Mouse (Mus musculus) stomach, embryonic 15.5 days (tissue): ENCODE data around the gene Adgrl3. TPM values are rescaled to one million over a fixed set of nuclear protein-coding genes. Genes with fewer than 3 reads are reported as not detected.

ENCODE experiments used
- ATAC-seq: fragments of 200-750 bp; cut with Nextera tagmentation; 2 replicates; pipeline ENCODE4 v1.8.0; 2017; ENCODE audit warnings: low read depth, moderate number of reproducible peaks, moderate TSS enrichment; ENCODE audit not compliant: insufficient read depth, low FRiP score
- H3K27ac ChIP-seq: fragments of 300-500 bp; sonication (generic); 2 replicates; pipeline ENCODE4 v1.5.1; 2015; ENCODE audit warnings: mild to moderate bottlenecking, inconsistent platforms
- H3K27me3 ChIP-seq: fragments of 300-500 bp; sonication (generic); replicated peaks from 2 replicates; pipeline ENCODE4 v1.6.1; 2015; ENCODE audit warnings: inconsistent platforms
- H3K36me3 ChIP-seq: fragments of 300-500 bp; sonication (generic); 2 replicates; pipeline ENCODE4 v1.6.1; 2015; ENCODE audit warnings: inconsistent platforms
- H3K4me1 ChIP-seq: fragments of 300-500 bp; sonication (generic); 2 replicates; pipeline ENCODE4 v1.6.1; 2015; ENCODE audit warnings: inconsistent platforms
- H3K4me2 ChIP-seq: fragments of 300-500 bp; sonication (generic); 2 replicates; pipeline ENCODE4 v1.6.1; 2015; ENCODE audit warnings: mild to moderate bottlenecking, inconsistent platforms
- H3K4me3 ChIP-seq: fragments of 300-500 bp; sonication (generic); replicated peaks from 2 replicates; pipeline ENCODE4 v1.5.1; 2015; ENCODE audit warnings: inconsistent platforms
- H3K9ac ChIP-seq: fragments of 300-500 bp; sonication (generic); 2 replicates; pipeline ENCODE4 v1.6.1; 2015; ENCODE audit warnings: inconsistent platforms
- H3K9me3 ChIP-seq: fragments of 300-500 bp; sonication (generic); 2 replicates; pipeline ENCODE4 v1.6.1; 2016; ENCODE audit warnings: inconsistent platforms
- WGBS: fragments of 180-500 bp; shearing (Covaris S2); methylation state at CpG from one replicate; pipeline ENCODE4 v1.1.7; 2015; 5-methylcytosine and 5-hydroxymethylcytosine counted together
- polyA plus RNA-seq: library from polyadenylated mRNA; unstranded; fragments of >200 nt; fragmentation: Nextera tagmentation; extraction: Ambion mirVana; gene quantifications from 2 replicates; pipeline ENCODE4 v1.2.1, GENCODE M21; 2015

Adgrl3 gene
- polyA plus RNA-seq, 1 experiment from 2014 or later: 17.5 TPM

- H3K9me3 ChIP-seq: no peaks in the 10 kb centered on the region
- no peak overlapping the region for H3K4me2 ChIP-seq
- WGBS: 81% methylated on average over 5 of the region's 5 CpGs
Measured at GRCm38 (mm10) chr5:81645557-81645956, 625.6 kb downstream of the Adgrl3 start.

GRCm38 (mm10) chr5:81653941-81654340, 634.0 kb downstream of the Adgrl3 start:
- Histone ChIP-seq H3K27ac (no peak overlapping the region), H3K9ac (no peak overlapping the region), H3K9me3 (no peaks in the 10 kb centered on the region), H3K4me3 (no peak overlapping the region), H3K27me3 (no peaks in the 10 kb centered on the region), H3K36me3 (no peaks in the 10 kb centered on the region), H3K4me2 (no peak overlapping the region), H3K4me1 (no peaks in the 10 kb centered on the region)
- no peak for ATAC-seq
- 67% methylated on average over 2 of the region's 2 CpGs for WGBS

More at GRCm38 (mm10) chr5:81645557-81645956, 625.6 kb downstream of the Adgrl3 start:
- Histone ChIP-seq H3K27me3 (no peaks in the 10 kb centered on the region), H3K9ac (no peak overlapping the region), H3K36me3 (no peaks in the 10 kb centered on the region), H3K4me3 (no peak overlapping the region), H3K27ac (no peak overlapping the region), H3K4me1 (no peaks in the 10 kb centered on the region)
- ATAC-seq: no peak

- WGBS: 57% methylated on average over 6 of the region's 6 CpGs
Measured at GRCm38 (mm10) chr5:81661611-81662390, 641.9 kb downstream of the Adgrl3 start.

GRCm38 (mm10) chr5:81671025-81671424, 651.1 kb downstream of the Adgrl3 start:
- Histone ChIP-seq H3K9me3 (no peaks in the 10 kb centered on the region), H3K4me1 (no peaks in the 10 kb centered on the region), H3K27me3 (no peaks in the 10 kb centered on the region), H3K27ac (no peak overlapping the region), H3K9ac (no peak overlapping the region), H3K4me2 (no peak overlapping the region), H3K4me3 (no peak overlapping the region), H3K36me3 (no peaks in the 10 kb centered on the region)
- 56% methylated on average over 4 of the region's 4 CpGs for WGBS
- ATAC-seq: no peak

More at GRCm38 (mm10) chr5:81661611-81662390, 641.9 kb downstream of the Adgrl3 start:
- Histone ChIP-seq H3K4me2 (no peak overlapping the region), H3K4me1 (no peaks in the 10 kb centered on the region), H3K27ac (no peak overlapping the region), H3K4me3 (no peak overlapping the region), H3K36me3 (no peaks in the 10 kb centered on the region), H3K27me3 (no peaks in the 10 kb centered on the region), H3K9ac (no peak overlapping the region), H3K9me3 (no peaks in the 10 kb centered on the region)
- no peak for ATAC-seq

DNA sequence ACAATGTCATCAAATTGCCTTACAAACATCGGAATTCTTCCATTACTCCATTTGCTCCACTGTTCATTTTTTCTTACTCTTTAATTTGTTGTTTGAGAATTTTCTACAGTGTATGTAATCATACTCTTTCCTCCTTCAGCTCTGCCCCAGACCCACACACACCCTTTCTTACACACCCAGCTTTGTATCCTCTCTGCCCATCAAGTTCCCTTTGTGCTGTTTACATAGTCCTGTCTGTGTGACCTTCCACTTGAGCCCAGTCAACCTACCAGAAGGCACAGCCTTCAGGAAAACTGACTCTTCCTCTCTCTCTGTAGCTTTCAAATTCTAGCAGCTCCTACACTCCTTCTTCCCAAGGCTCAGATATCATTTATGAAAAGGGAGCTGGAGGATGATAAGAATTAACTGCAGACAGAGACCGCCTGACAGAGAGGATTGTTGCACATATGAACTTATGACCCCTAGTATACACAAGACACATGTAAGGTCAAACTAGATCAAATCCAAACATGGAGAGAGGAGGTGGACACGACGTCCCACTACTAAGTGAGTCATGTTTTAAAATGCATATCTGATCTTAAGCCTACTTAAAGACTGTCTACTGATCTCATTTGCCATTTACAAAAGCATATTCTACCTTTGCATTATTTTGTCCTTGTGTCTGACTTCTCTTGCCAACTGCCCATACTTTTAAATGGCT, 654.5 kb downstream of the Adgrl3 start:
- peak; percentile 53 for ATAC-seq
- H3K4me1 ChIP-seq: no peaks in the 10 kb centered on the region
- no peak overlapping the region for H3K4me2 ChIP-seq
- no peaks in the 10 kb centered on the region for H3K36me3 ChIP-seq
- H3K9me3 ChIP-seq: no peaks in the 10 kb centered on the region
- H3K27me3 ChIP-seq: no peaks in the 10 kb centered on the region
- no peak overlapping the region for H3K9ac ChIP-seq
- no peak overlapping the region for H3K27ac ChIP-seq
- 55% methylated on average over 4 of the region's 4 CpGs for WGBS
- H3K4me3 ChIP-seq: no peak overlapping the region

- ATAC-seq: peak; percentile 77; the same call in 1 of the 2 replicates
- 66% methylated on average over 1 of the region's 1 CpGs for WGBS
Measured at GRCm38 (mm10) chr5:81674975-81675371, 655.0 kb downstream of the Adgrl3 start.

DNA sequence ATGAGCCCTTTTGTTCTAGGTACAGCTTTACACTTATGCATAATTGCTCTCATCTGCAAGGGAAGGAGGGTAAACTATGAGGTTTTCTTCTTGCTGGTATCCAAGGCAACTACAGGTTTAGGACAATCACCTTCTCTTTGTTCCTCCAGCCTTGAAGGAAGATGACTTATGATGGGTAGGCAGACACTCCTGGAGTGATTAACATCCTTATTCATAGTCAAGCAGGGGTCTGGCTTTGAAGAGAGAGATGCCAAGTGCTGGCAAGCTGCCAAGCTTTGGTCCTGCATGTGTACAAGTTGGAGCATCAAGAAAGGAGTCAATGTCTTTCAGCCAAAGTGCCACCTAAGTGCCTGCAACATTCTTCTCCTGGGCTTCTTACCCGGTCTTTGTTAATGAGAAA, 657.0 kb downstream of the Adgrl3 start:
- Histone ChIP-seq H3K9me3 (no peaks in the 10 kb centered on the region), H3K27ac (no peak overlapping the region), H3K4me3 (no peak overlapping the region), H3K27me3 (no peaks in the 10 kb centered on the region), H3K4me1 (no peaks in the 10 kb centered on the region), H3K4me2 (no peak overlapping the region), H3K36me3 (no peaks in the 10 kb centered on the region), H3K9ac (no peak overlapping the region)
- no peak for ATAC-seq
- WGBS: 96% methylated on average over 1 of the region's 1 CpGs

More at GRCm38 (mm10) chr5:81674975-81675371, 655.0 kb downstream of the Adgrl3 start:
- no peaks in the 10 kb centered on the region for H3K36me3 ChIP-seq
- no peak overlapping the region for H3K27ac ChIP-seq
- no peaks in the 10 kb centered on the region for H3K27me3 ChIP-seq
- no peak overlapping the region for H3K4me3 ChIP-seq
- no peak overlapping the region for H3K4me2 ChIP-seq
- H3K9me3 ChIP-seq: no peaks in the 10 kb centered on the region
- no peak overlapping the region for H3K9ac ChIP-seq
- H3K4me1 ChIP-seq: no peaks in the 10 kb centered on the region

DNA sequence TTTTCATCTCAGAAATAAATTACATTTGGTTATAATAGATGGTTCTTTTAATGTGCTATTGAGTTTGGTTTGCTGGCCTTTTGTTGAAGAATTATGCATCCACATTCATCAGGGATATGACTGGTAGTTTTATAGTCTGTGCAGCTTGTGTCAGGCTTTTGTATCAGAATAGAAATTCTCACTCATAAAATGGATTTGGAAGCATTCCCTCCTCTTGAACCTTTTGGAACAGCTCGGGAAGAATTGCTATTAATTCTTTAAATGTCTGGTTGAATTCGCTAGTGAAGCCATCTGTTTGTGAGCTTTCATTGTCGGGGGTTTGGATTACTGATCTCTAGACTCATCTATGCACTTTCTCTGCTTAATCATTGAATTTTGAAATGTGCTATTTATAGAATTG, 666.3 kb downstream of the Adgrl3 start:
- Histone ChIP-seq H3K27me3 (no peaks in the 10 kb centered on the region), H3K9ac (no peak overlapping the region), H3K9me3 (no peaks in the 10 kb centered on the region), H3K36me3 (no peaks in the 10 kb centered on the region), H3K27ac (no peak overlapping the region), H3K4me1 (no peaks in the 10 kb centered on the region), H3K4me2 (no peak overlapping the region), H3K4me3 (no peak overlapping the region)
- ATAC-seq: no peak
- WGBS: 50% methylated on average over 3 of the region's 3 CpGs

DNA sequence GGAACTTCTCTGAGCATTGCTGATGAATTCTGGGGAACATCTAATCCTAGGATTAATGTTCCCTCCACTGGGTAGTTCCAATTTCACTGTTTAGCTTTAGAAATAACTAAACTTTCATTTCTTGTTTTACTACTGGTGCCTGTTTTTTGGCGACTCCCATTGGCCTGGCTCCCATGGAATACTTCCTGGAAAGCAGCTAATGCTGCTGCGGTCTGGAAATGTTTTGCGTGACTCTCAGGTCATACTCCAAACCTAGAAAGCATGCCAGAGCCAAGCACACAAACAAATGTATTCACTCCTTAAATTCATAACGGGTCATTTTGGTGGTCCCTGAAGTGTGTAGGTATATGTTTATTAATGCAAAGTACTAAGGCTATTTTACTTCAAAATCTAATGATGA, 666.9 kb downstream of the Adgrl3 start:
- Histone ChIP-seq H3K36me3 (no peaks in the 10 kb centered on the region), H3K27ac (no peak overlapping the region), H3K4me1 (no peaks in the 10 kb centered on the region), H3K27me3 (no peaks in the 10 kb centered on the region), H3K4me3 (no peak overlapping the region), H3K4me2 (no peak overlapping the region), H3K9ac (no peak overlapping the region), H3K9me3 (no peaks in the 10 kb centered on the region)
- 61% methylated on average over 4 of the region's 4 CpGs for WGBS
- no peak for ATAC-seq

GRCm38 (mm10) chr5:81729620-81730019, 709.7 kb downstream of the Adgrl3 start:
- Histone ChIP-seq H3K9ac (no peak overlapping the region), H3K9me3 (no peaks in the 10 kb centered on the region), H3K4me3 (no peak overlapping the region), H3K4me1 (no peaks in the 10 kb centered on the region), H3K27ac (no peak overlapping the region), H3K27me3 (no peaks in the 10 kb centered on the region), H3K36me3 (no peaks in the 10 kb centered on the region), H3K4me2 (no peak overlapping the region)
- ATAC-seq: no peak
- WGBS: 45% methylated on average over 3 of the region's 3 CpGs

DNA sequence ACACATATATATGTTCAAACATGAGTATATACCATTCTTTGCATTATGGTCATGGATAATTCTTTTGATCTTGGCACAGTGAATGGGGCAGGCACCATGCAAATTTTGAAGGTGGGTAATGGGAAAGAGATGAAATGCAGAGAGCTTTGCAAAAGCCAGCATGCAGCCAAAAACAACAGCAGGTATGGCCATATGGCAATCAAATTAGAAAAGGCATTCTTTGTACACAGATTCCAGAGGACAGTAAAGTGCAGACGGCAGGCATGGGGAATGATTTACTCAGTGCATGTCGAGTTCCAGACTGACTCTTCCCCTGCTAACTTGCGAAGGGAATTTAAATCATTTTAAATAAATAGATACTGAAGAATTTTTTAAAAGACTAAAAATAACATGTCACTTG, 716.1 kb downstream of the Adgrl3 start:
- no peak overlapping the region for H3K27ac ChIP-seq
- no peaks in the 10 kb centered on the region for H3K36me3 ChIP-seq
- no peak overlapping the region for H3K4me2 ChIP-seq
- H3K9me3 ChIP-seq: no peaks in the 10 kb centered on the region
- 55% methylated on average over 3 of the region's 3 CpGs for WGBS
- no peak for ATAC-seq
- H3K9ac ChIP-seq: no peak overlapping the region
- no peaks in the 10 kb centered on the region for H3K27me3 ChIP-seq
- H3K4me3 ChIP-seq: no peak overlapping the region
- H3K4me1 ChIP-seq: no peaks in the 10 kb centered on the region

GRCm38 (mm10) chr5:81738286-81739032, 718.5 kb downstream of the Adgrl3 start:
- Histone ChIP-seq H3K4me1 (no peaks in the 10 kb centered on the region), H3K9me3 (no peaks in the 10 kb centered on the region), H3K4me2 (no peak overlapping the region), H3K4me3 (no peak overlapping the region), H3K36me3 (no peaks in the 10 kb centered on the region), H3K27me3 (no peaks in the 10 kb centered on the region), H3K27ac (no peak overlapping the region), H3K9ac (no peak overlapping the region)
- ATAC-seq: no peak
- WGBS: 72% methylated on average over 3 of the region's 3 CpGs
